Mouse (Mus musculus) liver, embryonic 14.5 days (tissue): Measurements from ENCODE around the gene Setd2. TPM values are rescaled to one million over a fixed set of nuclear protein-coding genes. Genes with fewer than 3 reads are reported as not detected.
A peak's percentile ranks its signal among the peaks of the same experiment; 100 is the strongest.

Source experiments
- ATAC-seq: fragments of 200-750 bp; cut with Nextera tagmentation; 2 replicates; pipeline ENCODE4 v1.8.0; 2017; ENCODE audit warnings: moderate number of reproducible peaks, mild to moderate bottlenecking, moderate library complexity; ENCODE audit not compliant: insufficient read depth
- DNase-seq, 3 experiments: peaks; one replicate each; pipeline ENCODE4 v3.0.0-alpha.2; 2012 to 2013; ENCODE audit warnings: low read depth in 3 of 3, low spot score in 3 of 3
- H3K27ac ChIP-seq: fragments of 300-500 bp; sonication (generic); 2 replicates; pipeline ENCODE4 v1.5.1; 2014; ENCODE audit warnings: moderate library complexity, mild to moderate bottlenecking, control low read depth, inconsistent platforms
- H3K27me3 ChIP-seq: fragments of 300-500 bp; sonication (generic); 2 replicates; pipeline ENCODE4 v1.6.1; 2014; ENCODE audit warnings: mild to moderate bottlenecking, low read length, moderate library complexity; ENCODE audit not compliant: control insufficient read depth, insufficient read depth
- H3K36me3 ChIP-seq: fragments of 300-500 bp; sonication (generic); replicated peaks from 2 replicates; pipeline ENCODE4 v1.6.1; 2014; ENCODE audit warnings: low read depth; ENCODE audit not compliant: control insufficient read depth, insufficient read depth
- H3K4me1 ChIP-seq, 2 experiments: fragments of 200-500 bp in 1 of 2; fragments of 300-500 bp in 1 of 2; sonication (generic) in 1 of 2; replicated peaks; 2 replicates each; pipeline ENCODE4 v1.6.1; 2012 to 2014; ENCODE audit warnings: antibody characterized with exemption in 1 of 2, inconsistent platforms in 1 of 2, low read length in 1 of 2; ENCODE audit not compliant: control insufficient read depth in 2 of 2, insufficient read depth in 2 of 2
- H3K4me2 ChIP-seq: fragments of 300-500 bp; sonication (generic); 2 replicates; pipeline ENCODE4 v1.6.1; 2014; ENCODE audit warnings: low read depth, mild to moderate bottlenecking, control low read depth, moderate library complexity
- H3K4me3 ChIP-seq, 2 experiments: fragments of 200-500 bp in 1 of 2; fragments of 300-500 bp in 1 of 2; sonication (generic) in 1 of 2; 2 replicates each; pipeline ENCODE4 v1.5.1; 2012 to 2014; ENCODE audit warnings: low read depth in 2 of 2, low read length in 2 of 2, mild to moderate bottlenecking in 2 of 2, control low read depth in 1 of 2, inconsistent platforms in 1 of 2, moderate library complexity in 1 of 2; ENCODE audit not compliant: insufficient read depth in 1 of 2
- H3K9ac ChIP-seq: fragments of 300-500 bp; sonication (generic); replicated peaks from 2 replicates; pipeline ENCODE4 v1.6.1; 2014; ENCODE audit warnings: mild to moderate bottlenecking, control low read depth, moderate library complexity
- H3K9me3 ChIP-seq: fragments of 300-500 bp; sonication (generic); 2 replicates; pipeline ENCODE4 v1.6.1; 2016; ENCODE audit warnings: low read length, mixed read lengths; ENCODE audit not compliant: control insufficient read depth
- CTCF ChIP-seq: IDR thresholded peaks from 2 replicates; pipeline ENCODE4 v1.5.1; 2016; ENCODE audit warnings: antibody characterized with exemption, low read depth, control low read depth
- EP300 ChIP-seq: IDR thresholded peaks from 2 replicates; pipeline ENCODE4 v1.6.1; 2016; ENCODE audit warnings: antibody characterized with exemption, low read depth
- WGBS: fragments of 180-500 bp; shearing (Covaris S2); extraction: QIAGEN DNeasy Blood & Tissue Kit; methylation state at CpG from one replicate; pipeline ENCODE4 v1.1.7; 2014; ENCODE audit not compliant: insufficient replicate concordance; 5-methylcytosine and 5-hydroxymethylcytosine counted together
- polyA plus RNA-seq, 2 experiments: library from polyadenylated mRNA; depleted of rRNA in 1 of 2; stranded (reverse) in 1 of 2; unstranded in 1 of 2; fragments of >200 nt; fragmentation: Nextera tagmentation in 1 of 2; extraction: Ambion mirVana in 1 of 2; gene quantifications; 2 replicates each; pipeline versions ENCODE4 v1.2.1 to v1.2.3; 2012 to 2014

Gene Setd2
- polyA plus RNA-seq, 2 experiments, result 12.4 to 25.0 TPM

GRCm38 (mm10) chr9:110635225-110635624 is 102.8 kb downstream of the Setd2 start:
- Histone ChIP-seq H3K4me2 (no peak overlapping the region), H3K9ac (no peak overlapping the region), H3K27me3 (no peaks in the 10 kb centered on the region), H3K27ac (no peak overlapping the region), H3K36me3 (no peaks in the 10 kb centered on the region), H3K4me3 (no peak overlapping the region), H3K4me1 (no peaks in the 10 kb centered on the region), H3K9me3 (no peaks in the 10 kb centered on the region)
- ATAC-seq (peak; percentile 29; the same call in 1 of the 2 replicates), DNase-seq (peak in 2 of 3 experiments; percentile 41 to 47)
- TF ChIP-seq CTCF (peak; percentile 99), EP300 (no peak)
- 14% methylated on average over 19 of the region's 19 CpGs for WGBS

DNA sequence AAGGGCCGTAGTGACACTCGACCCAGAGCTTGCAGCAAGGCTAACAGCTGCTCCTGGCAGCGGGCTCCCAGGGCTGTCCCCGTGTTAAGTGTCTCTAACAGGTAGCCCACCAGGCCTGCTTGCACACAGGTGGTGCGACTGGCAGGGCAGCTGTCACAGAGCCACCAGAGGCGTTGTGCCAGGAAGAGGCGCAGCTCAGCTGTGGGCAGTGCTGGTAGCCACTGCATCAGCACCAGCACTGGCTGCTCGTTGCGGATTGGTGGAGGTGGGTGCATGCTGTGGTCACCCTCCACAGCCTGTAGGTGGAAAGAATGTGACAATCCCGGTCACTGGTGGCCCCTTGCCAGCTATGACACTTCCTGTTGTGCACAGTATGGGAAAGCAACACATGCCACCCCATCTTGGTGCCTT is 106.2 kb downstream of the Setd2 start:
- Histone ChIP-seq H3K36me3 (no peaks in the 10 kb centered on the region), H3K9me3 (no peaks in the 10 kb centered on the region), H3K27me3 (no peaks in the 10 kb centered on the region), H3K4me2 (no peak overlapping the region), H3K27ac (no peak overlapping the region), H3K4me3 (no peak overlapping the region), H3K9ac (no peak overlapping the region), H3K4me1 (no peaks in the 10 kb centered on the region)
- WGBS, result 79% methylated on average over 10 of the region's 10 CpGs
- DNase-seq, result no peak
- no peak for TF ChIP-seq CTCF
- TF ChIP-seq EP300, result no peak
- ATAC-seq, result no peak

DNA sequence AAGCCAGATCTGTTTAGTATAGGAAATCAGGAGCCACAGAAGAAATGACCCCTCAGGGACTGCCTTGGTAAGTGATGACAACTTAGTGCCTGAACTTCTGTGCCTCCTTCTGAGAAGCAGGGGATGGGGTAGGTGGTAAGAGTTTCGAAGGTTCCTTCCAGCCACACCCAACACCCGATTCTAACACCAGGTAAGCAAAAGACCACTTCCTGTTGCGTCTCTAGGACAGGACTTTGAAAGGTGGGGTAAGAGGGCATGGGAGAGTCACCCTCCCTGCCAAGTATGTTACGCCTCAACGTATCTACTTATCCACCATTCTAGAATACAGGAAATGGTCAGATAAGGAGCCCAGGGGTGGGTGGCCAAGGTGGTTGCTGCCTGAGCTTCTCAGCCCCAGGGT is 108.6 kb downstream of the Setd2 start:
- no peak overlapping the region for H3K4me2 ChIP-seq
- TF ChIP-seq EP300, result no peak
- no peak for TF ChIP-seq CTCF
- no peak overlapping the region for H3K27ac ChIP-seq
- ATAC-seq, result no peak
- WGBS, result 39% methylated on average over 5 of the region's 5 CpGs
- no peaks in the 10 kb centered on the region for H3K27me3 ChIP-seq
- H3K9ac ChIP-seq, result no peak overlapping the region
- H3K4me1 ChIP-seq, result peaks cover 0 to 7% of the 10 kb centered on the region in 2 experiments; a peak in 2 of 4 replicates
- no peak for DNase-seq
- H3K4me3 ChIP-seq, result no peak overlapping the region
- no peaks in the 10 kb centered on the region for H3K9me3 ChIP-seq
- H3K36me3 ChIP-seq, result no peaks in the 10 kb centered on the region

- Histone ChIP-seq H3K27me3 (no peaks in the 10 kb centered on the region), H3K9ac (no peak overlapping the region), H3K4me3 (no peak overlapping the region), H3K4me1 (peaks cover 0 to 7% of the 10 kb centered on the region in 2 experiments; a peak in 2 of 4 replicates), H3K9me3 (no peaks in the 10 kb centered on the region), H3K36me3 (no peaks in the 10 kb centered on the region), H3K4me2 (no peak overlapping the region), H3K27ac (no peak overlapping the region)
- ATAC-seq (no peak), DNase-seq (no peak)
- WGBS, result 69% methylated on average over 5 of the region's 5 CpGs
- no peak for TF ChIP-seq EP300
- TF ChIP-seq CTCF, result no peak
These were observed 110.6 kb downstream of the Setd2 start for GRCm38 (mm10) chr9:110642812-110643524.

DNA sequence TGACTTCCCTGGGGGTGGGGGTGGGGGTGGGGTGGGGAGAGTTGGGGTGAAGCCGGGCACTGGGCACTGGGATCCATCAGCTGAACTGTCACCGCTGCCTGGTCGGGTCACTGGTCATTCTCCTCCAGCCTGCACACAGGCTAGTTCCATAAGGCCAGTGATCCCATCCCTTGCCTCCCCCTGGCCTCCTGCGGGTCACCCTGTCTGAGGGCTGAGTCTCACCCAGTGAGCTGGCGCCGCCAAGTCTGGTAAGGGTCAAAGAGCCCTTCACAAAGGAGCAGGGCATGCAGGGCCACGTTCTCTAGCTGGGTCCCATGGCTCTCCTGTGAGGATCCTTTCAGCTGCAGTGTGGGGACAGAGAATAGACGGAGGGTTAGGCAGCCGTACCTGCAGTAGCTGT is 111.4 kb downstream of the Setd2 start:
- no peak for DNase-seq
- 65% methylated on average over 9 of the region's 9 CpGs for WGBS
- H3K4me3 ChIP-seq, result no peak overlapping the region

More for the DNA sequence above, 111.4 kb downstream of the Setd2 start:
- no peaks in the 10 kb centered on the region for H3K27me3 ChIP-seq
- H3K4me1 ChIP-seq, result peaks cover 0 to 7% of the 10 kb centered on the region in 2 experiments; a peak in 2 of 4 replicates
- H3K27ac ChIP-seq, result no peak overlapping the region
- no peak for TF ChIP-seq EP300
- no peak for TF ChIP-seq CTCF
- no peak overlapping the region for H3K9ac ChIP-seq
- no peaks in the 10 kb centered on the region for H3K36me3 ChIP-seq
- no peak overlapping the region for H3K4me2 ChIP-seq
- no peaks in the 10 kb centered on the region for H3K9me3 ChIP-seq
- no peak for ATAC-seq
